Mouse (Mus musculus): ENCODE results near the gene Ccdc187. TPM values are rescaled to one million over a fixed set of nuclear protein-coding genes. Genes with fewer than 3 reads are reported as not detected.

Gene Ccdc187
- total and polyA plus RNA-seq, 2 experiments from 2014 or later = 0.16 to 2.8 TPM

DNA sequence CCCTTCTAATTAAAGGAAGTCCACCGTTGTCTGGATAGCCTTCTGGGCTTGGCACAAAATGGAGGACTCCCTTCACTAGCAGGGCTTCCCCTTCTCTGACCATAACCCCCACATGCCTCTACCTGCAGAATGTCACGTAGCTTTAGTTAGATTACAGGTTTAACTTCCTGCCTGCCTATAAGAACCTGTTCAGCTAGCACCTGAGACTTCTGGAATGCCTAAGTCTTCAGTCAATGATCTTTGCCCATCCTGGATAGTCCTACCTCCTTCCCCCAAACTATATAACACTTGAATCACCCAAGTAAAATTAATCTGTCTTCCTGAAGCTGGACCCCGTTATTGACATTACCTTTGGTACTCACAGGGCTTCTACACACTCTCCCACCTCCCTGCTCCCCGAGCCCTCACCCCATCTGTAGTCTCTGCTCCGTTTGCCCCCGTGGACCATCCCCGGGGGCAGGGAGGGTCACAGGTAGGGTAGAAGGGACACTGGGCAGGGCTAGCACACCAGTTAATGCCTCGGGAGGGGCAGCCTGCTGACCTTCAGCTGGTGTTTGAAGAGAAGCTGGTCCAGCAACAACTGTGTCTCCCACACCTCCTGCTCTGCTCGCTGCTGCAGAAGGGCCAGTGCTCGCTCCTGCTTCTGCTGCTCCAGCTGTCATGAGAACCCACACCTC lies 28.2 kb downstream of the Ccdc187 start:
- TF ChIP-seq CTCF (IDR thresholded peaks at IDR 0.05) = no peak
- WGBS = 82% methylated on average over 10 of the region's 10 CpGs
- Histone ChIP-seq H3K4me3 (ENCODE audit: low read depth, low read length) (no peak overlapping the region), H3K9ac (replicated peaks; ENCODE audit: low read length, poor library complexity, severe bottlenecking) (no peak overlapping the region), H3K9me3 (ENCODE audit: low read length) (no peaks in the 10 kb centered on the region), H3K27ac (ENCODE audit: low read depth, low read length) (no peak overlapping the region), H3K4me1 (ENCODE audit: insufficient read depth, low read length) (no peaks in the 10 kb centered on the region), H3K27me3 (ENCODE audit: insufficient read depth, low read length) (no peaks in the 10 kb centered on the region), H3K4me2 (ENCODE audit: low read depth, low read length, poor library complexity, severe bottlenecking) (no peak overlapping the region), H3K36me3 (ENCODE audit: insufficient read depth, low read length) (no peaks in the 10 kb centered on the region)
- no peak for DNase-seq (ENCODE audit: low spot score)
- ATAC-seq (ENCODE audit: low FRiP score) = no peak

DNA sequence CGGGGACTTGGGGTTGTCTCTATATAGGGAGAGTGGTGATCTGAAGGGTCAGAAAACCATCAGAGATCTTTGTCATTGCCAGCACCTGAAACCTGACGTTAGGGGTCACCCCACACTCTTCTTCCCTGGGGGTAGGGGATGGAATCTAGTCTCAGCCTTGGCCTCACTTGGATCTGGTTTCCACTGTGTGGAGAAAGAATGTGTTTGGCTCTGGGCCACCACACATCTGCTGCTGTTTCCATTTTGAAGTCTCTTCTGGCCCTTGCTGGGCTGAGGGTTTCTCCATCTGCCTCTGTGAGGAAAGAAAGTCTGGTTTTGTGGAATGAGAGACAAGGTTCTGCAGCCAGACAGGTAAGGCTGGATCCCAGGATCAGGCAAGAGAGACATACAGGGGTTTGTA lies 29.3 kb downstream of the Ccdc187 start:
- no peaks in the 10 kb centered on the region for H3K27me3 ChIP-seq (ENCODE audit: insufficient read depth, low read length)
- no peak overlapping the region for H3K4me3 ChIP-seq (ENCODE audit: low read depth, low read length)
- no peaks in the 10 kb centered on the region for H3K36me3 ChIP-seq (ENCODE audit: insufficient read depth, low read length)
- no peak overlapping the region for H3K9ac ChIP-seq (replicated peaks; ENCODE audit: low read length, poor library complexity, severe bottlenecking)
- no peaks in the 10 kb centered on the region for H3K9me3 ChIP-seq (ENCODE audit: low read length)
- ATAC-seq (ENCODE audit: low FRiP score) (no peak), DNase-seq (ENCODE audit: low spot score) (no peak)
- no peak overlapping the region for H3K4me2 ChIP-seq (ENCODE audit: low read depth, low read length, poor library complexity, severe bottlenecking)
- no peaks in the 10 kb centered on the region for H3K4me1 ChIP-seq (ENCODE audit: insufficient read depth, low read length)
- 80% methylated on average over 2 of the region's 2 CpGs for WGBS
- no peak overlapping the region for H3K27ac ChIP-seq (ENCODE audit: low read depth, low read length)
- no peak for TF ChIP-seq CTCF (IDR thresholded peaks at IDR 0.05)

DNA sequence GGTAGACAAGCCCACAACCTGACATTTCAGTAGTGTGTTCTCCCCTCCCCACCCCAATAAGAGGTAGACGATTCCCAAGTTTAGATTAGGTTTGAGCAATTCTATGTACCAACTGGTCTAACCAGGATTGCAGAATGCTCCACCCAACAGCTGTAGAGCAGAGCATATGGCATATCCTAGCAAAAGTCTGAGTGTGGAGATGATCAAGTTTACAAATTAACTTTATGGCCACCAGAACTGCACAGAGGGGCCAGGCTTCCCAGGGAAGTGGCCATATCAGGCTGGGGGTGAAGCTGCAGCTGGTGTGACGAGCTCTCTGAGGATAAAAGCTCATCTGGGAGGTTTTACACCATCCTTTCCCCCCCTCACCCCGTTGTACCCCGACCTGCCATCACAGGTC lies 29.7 kb downstream of the Ccdc187 start:
- 69% methylated on average over 4 of the region's 4 CpGs for WGBS
- Histone ChIP-seq H3K27me3 (ENCODE audit: insufficient read depth, low read length) (no peaks in the 10 kb centered on the region), H3K4me2 (ENCODE audit: low read depth, low read length, poor library complexity, severe bottlenecking) (no peak overlapping the region), H3K4me3 (ENCODE audit: low read depth, low read length) (no peak overlapping the region), H3K9ac (replicated peaks; ENCODE audit: low read length, poor library complexity, severe bottlenecking) (no peak overlapping the region), H3K36me3 (ENCODE audit: insufficient read depth, low read length) (no peaks in the 10 kb centered on the region), H3K9me3 (ENCODE audit: low read length) (no peaks in the 10 kb centered on the region), H3K27ac (ENCODE audit: low read depth, low read length) (no peak overlapping the region), H3K4me1 (ENCODE audit: insufficient read depth, low read length) (no peaks in the 10 kb centered on the region)
- no peak for DNase-seq (ENCODE audit: low spot score)
- ATAC-seq (ENCODE audit: low FRiP score) = no peak
- no peak for TF ChIP-seq CTCF (IDR thresholded peaks at IDR 0.05)

- no peaks in the 10 kb centered on the region for H3K27me3 ChIP-seq (ENCODE audit: insufficient read depth, low read length)
- TF ChIP-seq CTCF (IDR thresholded peaks at IDR 0.05) = no peak
- WGBS = 89% methylated on average over 16 of the region's 16 CpGs
- no peaks in the 10 kb centered on the region for H3K9me3 ChIP-seq (ENCODE audit: low read length)
- no peak overlapping the region for H3K9ac ChIP-seq (replicated peaks; ENCODE audit: low read length, poor library complexity, severe bottlenecking)
- no peak overlapping the region for H3K4me2 ChIP-seq (ENCODE audit: low read depth, low read length, poor library complexity, severe bottlenecking)
- no peaks in the 10 kb centered on the region for H3K4me1 ChIP-seq (ENCODE audit: insufficient read depth, low read length)
- no peak overlapping the region for H3K4me3 ChIP-seq (ENCODE audit: low read depth, low read length)
- no peak for DNase-seq (ENCODE audit: low spot score)
- no peaks in the 10 kb centered on the region for H3K36me3 ChIP-seq (ENCODE audit: insufficient read depth, low read length)
- H3K27ac ChIP-seq (ENCODE audit: low read depth, low read length) = no peak overlapping the region
- ATAC-seq (ENCODE audit: low FRiP score) = no peak
Observed at GRCm38 (mm10) chr2:26257315-26258096, 36.9 kb downstream of the Ccdc187 start.

GRCm38 (mm10) chr2:26254816-26255215 lies 39.5 kb downstream of the Ccdc187 start:
- no peaks in the 10 kb centered on the region for H3K4me1 ChIP-seq (ENCODE audit: insufficient read depth, low read length)
- H3K27me3 ChIP-seq (ENCODE audit: insufficient read depth, low read length) = no peaks in the 10 kb centered on the region
- 42% methylated on average over 4 of the region's 4 CpGs for WGBS
- H3K27ac ChIP-seq (ENCODE audit: low read depth, low read length) = no peak overlapping the region
- no peak overlapping the region for H3K9ac ChIP-seq (replicated peaks; ENCODE audit: low read length, poor library complexity, severe bottlenecking)
- TF ChIP-seq CTCF (IDR thresholded peaks at IDR 0.05) = no peak
- no peaks in the 10 kb centered on the region for H3K36me3 ChIP-seq (ENCODE audit: insufficient read depth, low read length)
- no peaks in the 10 kb centered on the region for H3K9me3 ChIP-seq (ENCODE audit: low read length)
- DNase-seq (ENCODE audit: low spot score) = peak; percentile 25
- no peak overlapping the region for H3K4me2 ChIP-seq (ENCODE audit: low read depth, low read length, poor library complexity, severe bottlenecking)
- no peak overlapping the region for H3K4me3 ChIP-seq (ENCODE audit: low read depth, low read length)
- ATAC-seq (ENCODE audit: low FRiP score) = no peak

- Histone ChIP-seq H3K9ac (replicated peaks; ENCODE audit: low read length, poor library complexity, severe bottlenecking) (no peak overlapping the region), H3K9me3 (ENCODE audit: low read length) (no peaks in the 10 kb centered on the region), H3K36me3 (ENCODE audit: insufficient read depth, low read length) (no peaks in the 10 kb centered on the region), H3K4me1 (ENCODE audit: insufficient read depth, low read length) (no peaks in the 10 kb centered on the region), H3K4me3 (ENCODE audit: low read depth, low read length) (no peak overlapping the region), H3K27ac (ENCODE audit: low read depth, low read length) (no peak overlapping the region), H3K27me3 (ENCODE audit: insufficient read depth, low read length) (no peaks in the 10 kb centered on the region), H3K4me2 (ENCODE audit: low read depth, low read length, poor library complexity, severe bottlenecking) (no peak overlapping the region)
- TF ChIP-seq CTCF (IDR thresholded peaks at IDR 0.05) = no peak
- 71% methylated on average over 8 of the region's 8 CpGs for WGBS
- no peak for ATAC-seq (ENCODE audit: low FRiP score)
- DNase-seq (ENCODE audit: low spot score) = no peak
Observed at GRCm38 (mm10) chr2:26252514-26253206, 41.7 kb downstream of the Ccdc187 start.

All from midbrain, postnatal 0 days (tissue).